Mouse (Mus musculus): ENCODE data around the gene Gpr135. TPM values are rescaled to one million over a fixed set of nuclear protein-coding genes. Genes with fewer than 3 reads are reported as not detected.

Gene Gpr135
- polyA plus RNA-seq, 1 experiment: not detected

GRCm38 (mm10) chr12:72086166-72086825, 15.4 kb upstream of the Gpr135 start:
- TF ChIP-seq TAL1 (IDR thresholded peaks at IDR 0.05; ENCODE audit: low read length): no peak
- Histone ChIP-seq H3K36me3 (ENCODE audit: control insufficient read depth) (peaks cover 2% of the 10 kb centered on the region; the same call in 1 of the 2 replicates), H3K4me1 (ENCODE audit: control insufficient read depth) (peaks cover 27% of the 10 kb centered on the region), H3K9me3 (ENCODE audit: control insufficient read depth, low read length) (no peaks in the 10 kb centered on the region), H3K27me3 (ENCODE audit: control insufficient read depth) (peaks cover 31% of the 10 kb centered on the region), H3K4me3 (replicated peaks) (peak overlapping the region; percentile 82)

DNA sequence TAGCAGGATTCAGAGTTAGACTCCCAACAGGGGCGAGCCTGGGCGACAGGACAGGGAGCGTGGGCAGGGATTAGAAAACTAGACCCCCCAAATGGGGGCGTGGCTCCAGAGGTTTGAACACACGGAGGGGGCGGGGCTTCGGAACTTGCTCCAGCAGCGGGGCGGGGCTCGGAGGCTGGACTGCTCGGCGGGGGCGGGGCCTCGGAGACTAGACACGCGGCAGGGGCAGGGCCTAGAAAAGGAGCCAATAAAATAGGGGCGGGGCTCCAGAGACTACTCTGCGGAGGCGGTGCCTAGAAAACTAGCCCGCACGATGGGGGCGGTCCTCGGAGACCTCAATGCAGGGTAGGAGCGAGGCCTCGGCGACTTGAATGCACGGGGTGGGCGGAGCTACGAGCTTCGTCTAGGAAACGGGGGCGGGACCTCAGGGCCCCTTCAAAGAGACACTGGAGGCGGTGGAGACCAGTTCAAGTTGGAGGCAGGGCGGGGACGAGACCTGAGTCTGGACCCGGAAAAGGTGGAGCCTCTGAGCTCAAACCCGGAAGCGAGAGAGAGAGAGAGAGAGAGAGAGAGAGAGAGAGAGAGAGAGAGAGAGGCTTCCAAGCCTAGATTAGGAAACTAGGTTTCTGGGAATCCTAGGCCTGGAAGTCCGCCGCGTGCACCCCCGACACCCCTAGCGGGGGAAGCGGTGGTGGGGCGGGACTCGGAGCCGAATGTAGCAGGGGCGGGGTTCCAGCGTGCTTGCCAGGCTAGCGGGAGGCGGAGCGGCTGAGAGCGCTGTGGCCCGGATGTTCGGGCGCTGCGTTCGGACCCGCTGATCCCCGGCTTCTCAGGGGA, 14.6 kb upstream of the Gpr135 start, which contains the start of the genes L3hypdh and Jkamp:
TSS of gene L3hypdh (minus strand) at position 111 of the 837 bp plus-strand sequence.
TSS of gene Jkamp (plus strand) at position 261 of the 837 bp plus-strand sequence.
- Histone ChIP-seq H3K4me1 (ENCODE audit: control insufficient read depth) (peaks cover 27% of the 10 kb centered on the region), H3K4me3 (replicated peaks) (peak within 1 kb of the TSS; percentile 82), H3K9me3 (ENCODE audit: control insufficient read depth, low read length) (no peaks in the 10 kb centered on the region), H3K27me3 (ENCODE audit: control insufficient read depth) (peaks cover 34% of the 10 kb centered on the region), H3K36me3 (ENCODE audit: control insufficient read depth) (peaks cover 2% of the 10 kb centered on the region; the same call in 1 of the 2 replicates)
- no peak for TF ChIP-seq GATA1 (IDR thresholded peaks at IDR 0.05; ENCODE audit: low read length)
- TF ChIP-seq TAL1 (IDR thresholded peaks at IDR 0.05; ENCODE audit: low read length): no peak

DNA sequence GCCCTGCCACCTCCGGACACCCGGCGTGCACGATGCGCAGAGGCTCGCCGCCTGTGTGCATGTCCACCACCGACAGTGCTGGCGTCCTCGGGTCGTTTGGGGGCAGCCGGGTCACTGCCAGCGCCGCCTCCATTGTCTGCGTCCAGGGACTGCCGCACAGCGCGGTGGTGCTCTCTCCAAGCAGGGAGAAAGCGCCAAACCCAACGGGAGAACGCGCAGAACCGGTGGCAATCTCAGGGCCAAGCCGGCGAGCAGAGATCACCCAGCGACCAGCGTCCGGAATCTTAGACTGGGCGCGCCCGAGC, 14.1 kb upstream of the Gpr135 start:
- H3K4me3 ChIP-seq (replicated peaks): peak overlapping the region; percentile 82
- TF ChIP-seq GATA1 (IDR thresholded peaks at IDR 0.05; ENCODE audit: low read length): no peak
- TF ChIP-seq TAL1 (IDR thresholded peaks at IDR 0.05; ENCODE audit: low read length): no peak
- H3K36me3 ChIP-seq (ENCODE audit: control insufficient read depth): peaks cover 2% of the 10 kb centered on the region; the same call in 1 of the 2 replicates
- H3K4me1 ChIP-seq (ENCODE audit: control insufficient read depth): peaks cover 27% of the 10 kb centered on the region
- peaks cover 34% of the 10 kb centered on the region for H3K27me3 ChIP-seq (ENCODE audit: control insufficient read depth)
- H3K9me3 ChIP-seq (ENCODE audit: control insufficient read depth, low read length): no peaks in the 10 kb centered on the region

GRCm38 (mm10) chr12:72084261-72085023, 13.5 kb upstream of the Gpr135 start:
- no peaks in the 10 kb centered on the region for H3K9me3 ChIP-seq (ENCODE audit: control insufficient read depth, low read length)
- no peaks in the 10 kb centered on the region for H3K36me3 ChIP-seq (ENCODE audit: control insufficient read depth)
- no peak for TF ChIP-seq GATA1 (IDR thresholded peaks at IDR 0.05; ENCODE audit: low read length)
- TF ChIP-seq TAL1 (IDR thresholded peaks at IDR 0.05; ENCODE audit: low read length): no peak
- peak overlapping the region; percentile 82 for H3K4me3 ChIP-seq (replicated peaks)
- H3K27me3 ChIP-seq (ENCODE audit: control insufficient read depth): peaks cover 34% of the 10 kb centered on the region
- H3K4me1 ChIP-seq (ENCODE audit: control insufficient read depth): peaks cover 27% of the 10 kb centered on the region

- no peak overlapping the region for H3K4me3 ChIP-seq (replicated peaks)
- H3K27me3 ChIP-seq (ENCODE audit: control insufficient read depth): peaks cover 34% of the 10 kb centered on the region
- TF ChIP-seq GATA1 (IDR thresholded peaks at IDR 0.05; ENCODE audit: low read length) (no peak), TAL1 (IDR thresholded peaks at IDR 0.05; ENCODE audit: low read length) (no peak)
- no peaks in the 10 kb centered on the region for H3K36me3 ChIP-seq (ENCODE audit: control insufficient read depth)
- H3K9me3 ChIP-seq (ENCODE audit: control insufficient read depth, low read length): no peaks in the 10 kb centered on the region
- peaks cover 27% of the 10 kb centered on the region for H3K4me1 ChIP-seq (ENCODE audit: control insufficient read depth)
Measured at GRCm38 (mm10) chr12:72083265-72083664, 12.3 kb upstream of the Gpr135 start.

- H3K4me1 ChIP-seq (ENCODE audit: control insufficient read depth): peaks cover 27% of the 10 kb centered on the region
- TF ChIP-seq GATA1 (IDR thresholded peaks at IDR 0.05; ENCODE audit: low read length): no peak
- no peak for TF ChIP-seq TAL1 (IDR thresholded peaks at IDR 0.05; ENCODE audit: low read length)
- H3K27me3 ChIP-seq (ENCODE audit: control insufficient read depth): peaks cover 34% of the 10 kb centered on the region
- no peak overlapping the region for H3K4me3 ChIP-seq (replicated peaks)
- no peaks in the 10 kb centered on the region for H3K36me3 ChIP-seq (ENCODE audit: control insufficient read depth)
- H3K9me3 ChIP-seq (ENCODE audit: control insufficient read depth, low read length): no peaks in the 10 kb centered on the region
Measured at GRCm38 (mm10) chr12:72082370-72082769, 11.4 kb upstream of the Gpr135 start.

DNA sequence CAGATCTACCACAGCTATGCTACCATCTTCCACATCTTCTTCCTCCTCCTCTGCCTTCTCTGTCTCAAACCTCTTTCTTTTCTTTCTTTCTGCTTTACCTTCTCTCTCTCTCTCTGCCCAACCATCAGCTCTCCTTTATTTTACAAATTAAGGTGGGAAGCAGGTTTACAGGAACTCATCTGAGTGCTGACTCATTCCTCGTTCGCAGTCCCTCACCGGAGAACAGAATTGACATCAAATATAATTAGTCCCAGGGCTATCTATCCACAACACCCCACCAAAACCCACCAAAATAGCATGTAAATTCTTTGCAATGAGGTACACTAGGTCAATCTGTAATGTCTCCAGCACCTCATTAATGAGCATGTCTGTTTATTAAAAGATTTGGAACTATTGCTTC, 11.0 kb upstream of the Gpr135 start:
- Histone ChIP-seq H3K4me3 (replicated peaks) (no peak overlapping the region), H3K36me3 (ENCODE audit: control insufficient read depth) (no peaks in the 10 kb centered on the region), H3K9me3 (ENCODE audit: control insufficient read depth, low read length) (no peaks in the 10 kb centered on the region), H3K4me1 (ENCODE audit: control insufficient read depth) (peaks cover 27% of the 10 kb centered on the region), H3K27me3 (ENCODE audit: control insufficient read depth) (peaks cover 34% of the 10 kb centered on the region)
- TF ChIP-seq TAL1 (IDR thresholded peaks at IDR 0.05; ENCODE audit: low read length) (no peak), GATA1 (IDR thresholded peaks at IDR 0.05; ENCODE audit: low read length) (no peak)

GRCm38 (mm10) chr12:72078248-72078647, 7.3 kb upstream of the Gpr135 start:
- TF ChIP-seq GATA1 (IDR thresholded peaks at IDR 0.05; ENCODE audit: low read length) (no peak), TAL1 (IDR thresholded peaks at IDR 0.05; ENCODE audit: low read length) (no peak)
- Histone ChIP-seq H3K4me3 (replicated peaks) (no peak overlapping the region), H3K9me3 (ENCODE audit: control insufficient read depth, low read length) (peaks cover 5% of the 10 kb centered on the region), H3K36me3 (ENCODE audit: control insufficient read depth) (no peaks in the 10 kb centered on the region; the same call in 1 of the 2 replicates), H3K27me3 (ENCODE audit: control insufficient read depth) (peaks cover 18% of the 10 kb centered on the region), H3K4me1 (ENCODE audit: control insufficient read depth) (peaks cover 3% of the 10 kb centered on the region)
